Mouse (Mus musculus) midbrain, embryonic 12.5 days (tissue): Measurements from ENCODE around the gene Fam210b. TPM values are rescaled to one million over a fixed set of nuclear protein-coding genes. Genes with fewer than 3 reads are reported as not detected.

Experiments used
- ATAC-seq: fragments of 200-750 bp; cut with Nextera tagmentation; 2 replicates; pipeline ENCODE4 v1.8.0; 2017; ENCODE audit warnings: low read depth, moderate TSS enrichment, moderate library complexity; ENCODE audit not compliant: low FRiP score
- H3K27ac ChIP-seq: fragments of 300-500 bp; sonication (generic); replicated peaks from 2 replicates; pipeline ENCODE4 v1.5.1; 2016; ENCODE audit warnings: mild to moderate bottlenecking
- H3K27me3 ChIP-seq: fragments of 300-500 bp; sonication (generic); 2 replicates; pipeline ENCODE4 v1.6.1; 2016; ENCODE audit warnings: mild to moderate bottlenecking
- H3K36me3 ChIP-seq: fragments of 300-500 bp; sonication (generic); 2 replicates; pipeline ENCODE4 v1.6.1; 2016
- H3K4me1 ChIP-seq: fragments of 300-500 bp; sonication (generic); 2 replicates; pipeline ENCODE4 v1.6.1; 2016
- H3K4me2 ChIP-seq: fragments of 300-500 bp; sonication (generic); replicated peaks from 2 replicates; pipeline ENCODE4 v1.6.1; 2016; ENCODE audit warnings: mild to moderate bottlenecking, moderate library complexity
- H3K4me3 ChIP-seq: fragments of 300-500 bp; sonication (generic); 2 replicates; pipeline ENCODE4 v1.5.1; 2016; ENCODE audit warnings: mild to moderate bottlenecking
- H3K9ac ChIP-seq: fragments of 300-500 bp; sonication (generic); replicated peaks from 2 replicates; pipeline ENCODE4 v1.6.1; 2016; ENCODE audit warnings: mild to moderate bottlenecking, moderate library complexity
- H3K9me3 ChIP-seq: fragments of 300-500 bp; sonication (generic); 2 replicates; pipeline ENCODE4 v1.6.1; 2016; ENCODE audit warnings: mild to moderate bottlenecking
- WGBS: fragments of 180-500 bp; shearing (Covaris S2); methylation state at CpG from one replicate; pipeline ENCODE4 v1.1.7; 2016; 5-methylcytosine and 5-hydroxymethylcytosine counted together
- polyA plus RNA-seq: library from polyadenylated mRNA; unstranded; fragments of >200 nt; fragmentation: Nextera tagmentation; extraction: Ambion mirVana; gene quantifications from 2 replicates; pipeline ENCODE4 v1.2.1, GENCODE M21; 2016

Gene Fam210b
- polyA plus RNA-seq, 1 experiment from 2014 or later: 32.6 TPM

DNA sequence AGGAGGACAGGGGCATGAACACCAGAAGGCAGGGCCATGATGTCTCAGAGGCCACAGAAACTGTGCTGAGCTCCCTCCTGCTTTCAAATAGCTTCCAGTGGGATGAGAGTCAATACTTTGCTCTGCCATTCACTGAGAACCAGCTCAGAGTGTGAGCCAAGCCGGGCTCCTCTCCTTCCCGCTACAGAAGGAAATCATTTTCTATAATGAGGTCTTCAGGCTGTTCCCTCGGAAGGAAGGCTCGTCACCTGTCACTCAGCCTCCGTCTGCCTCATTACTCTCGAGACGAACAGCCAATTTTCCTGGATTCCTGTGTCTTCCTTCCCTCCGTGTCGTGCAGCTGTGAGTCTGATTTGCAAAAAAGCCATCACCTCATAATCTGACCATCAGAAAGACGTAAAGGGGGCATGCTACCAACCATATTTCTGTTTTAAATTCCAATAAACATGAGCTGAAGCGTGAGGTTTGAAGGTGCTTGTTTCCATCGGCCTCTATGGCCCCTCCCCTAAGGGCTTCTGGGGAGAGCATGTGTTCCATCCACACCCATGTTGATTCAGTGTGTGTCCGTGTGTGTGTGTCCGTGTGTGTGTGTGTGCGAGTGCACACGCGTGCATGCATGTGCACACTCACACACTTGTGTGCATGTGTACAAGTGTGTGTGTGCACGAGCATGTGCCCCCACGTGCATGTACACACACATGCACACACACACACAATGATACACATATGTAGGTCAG is 7.0 kb upstream of the Fam210b start:
- Histone ChIP-seq H3K4me3 (no peak overlapping the region), H3K27ac (peak overlapping the region; percentile 64), H3K4me2 (no peak overlapping the region), H3K9me3 (no peaks in the 10 kb centered on the region), H3K9ac (no peak overlapping the region), H3K36me3 (no peaks in the 10 kb centered on the region), H3K27me3 (no peaks in the 10 kb centered on the region), H3K4me1 (peaks cover 12% of the 10 kb centered on the region)
- 78% methylated on average over 19 of the region's 19 CpGs for WGBS
- no peak for ATAC-seq

DNA sequence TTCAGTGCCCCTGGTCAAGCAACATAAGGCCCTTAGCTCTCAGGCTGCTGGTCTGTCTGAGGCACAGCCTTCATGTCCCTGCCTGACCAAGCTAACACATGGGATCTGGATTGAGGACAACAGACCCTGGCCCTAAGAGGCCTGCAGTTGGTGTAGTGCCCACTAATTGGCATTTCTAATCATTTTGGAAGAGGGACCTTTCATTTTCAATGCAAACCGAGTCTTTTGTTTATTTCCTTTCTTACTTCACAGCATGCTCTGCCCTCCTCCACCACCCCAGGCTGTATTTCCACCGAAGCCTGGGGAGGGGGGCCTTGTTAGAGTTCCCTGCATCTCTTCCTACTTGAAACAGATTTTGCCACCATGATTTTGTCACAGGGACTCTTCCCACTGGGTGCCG is 4.4 kb upstream of the Fam210b start:
- Histone ChIP-seq H3K9ac (no peak overlapping the region), H3K4me2 (no peak overlapping the region), H3K27ac (no peak overlapping the region), H3K27me3 (no peaks in the 10 kb centered on the region), H3K4me1 (peaks cover 20% of the 10 kb centered on the region), H3K9me3 (no peaks in the 10 kb centered on the region), H3K4me3 (no peak overlapping the region), H3K36me3 (no peaks in the 10 kb centered on the region)
- ATAC-seq: no peak
- WGBS: 33% methylated on average over 3 of the region's 3 CpGs

DNA sequence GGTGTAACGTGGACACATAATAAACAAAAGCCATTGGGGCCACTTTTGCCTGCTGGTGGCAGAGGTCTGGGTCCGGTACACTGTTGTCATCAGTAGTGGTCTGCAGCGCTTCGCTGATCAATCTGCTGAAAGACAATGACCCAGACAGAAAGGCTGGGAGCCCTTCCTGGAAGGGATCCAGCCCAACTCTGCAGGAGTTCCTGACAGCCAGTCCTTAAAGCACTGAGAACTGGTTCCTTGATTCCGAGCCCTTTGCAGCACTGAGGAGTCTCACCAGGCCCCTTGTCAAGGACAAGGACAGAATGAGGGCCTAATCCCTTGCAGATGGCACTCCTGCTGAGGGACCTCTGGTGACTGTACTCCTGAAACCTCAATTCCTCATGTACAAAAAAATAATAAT is 3.8 kb upstream of the Fam210b start:
- H3K27me3 ChIP-seq: no peaks in the 10 kb centered on the region
- no peaks in the 10 kb centered on the region for H3K36me3 ChIP-seq
- ATAC-seq: no peak
- no peak overlapping the region for H3K9ac ChIP-seq
- H3K9me3 ChIP-seq: no peaks in the 10 kb centered on the region
- no peak overlapping the region for H3K4me3 ChIP-seq
- H3K4me2 ChIP-seq: no peak overlapping the region
- WGBS: 28% methylated on average over 5 of the region's 5 CpGs
- H3K27ac ChIP-seq: no peak overlapping the region; the same call in 1 of the 2 replicates
- peaks cover 25% of the 10 kb centered on the region for H3K4me1 ChIP-seq

DNA sequence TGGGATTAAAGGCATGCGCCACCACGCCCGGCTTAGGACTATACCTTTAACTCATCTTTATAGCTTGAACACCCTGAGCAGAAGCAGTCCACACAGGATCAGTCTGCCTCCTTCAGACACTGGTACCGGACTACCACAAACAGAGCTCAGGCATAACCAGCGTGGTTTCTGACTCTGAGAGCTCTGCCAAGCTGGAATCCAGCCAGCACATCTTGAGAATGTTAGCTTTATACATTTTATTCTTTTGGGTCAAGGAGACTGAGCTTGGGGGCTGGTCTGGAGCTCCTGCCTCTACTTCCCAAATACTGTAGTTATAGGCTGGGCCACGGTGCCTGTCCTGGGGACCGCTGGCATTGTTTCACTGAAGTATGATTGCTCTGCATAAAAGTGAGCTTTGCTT is 1.6 kb upstream of the Fam210b start:
- Histone ChIP-seq H3K9ac (no peak overlapping the region), H3K4me3 (no peak overlapping the region), H3K27me3 (no peaks in the 10 kb centered on the region; the same call in 1 of the 2 replicates), H3K4me2 (no peak overlapping the region), H3K36me3 (no peaks in the 10 kb centered on the region), H3K9me3 (no peaks in the 10 kb centered on the region), H3K4me1 (peaks cover 32% of the 10 kb centered on the region), H3K27ac (no peak overlapping the region)
- WGBS: 89% methylated on average over 7 of the region's 7 CpGs
- no peak for ATAC-seq

DNA sequence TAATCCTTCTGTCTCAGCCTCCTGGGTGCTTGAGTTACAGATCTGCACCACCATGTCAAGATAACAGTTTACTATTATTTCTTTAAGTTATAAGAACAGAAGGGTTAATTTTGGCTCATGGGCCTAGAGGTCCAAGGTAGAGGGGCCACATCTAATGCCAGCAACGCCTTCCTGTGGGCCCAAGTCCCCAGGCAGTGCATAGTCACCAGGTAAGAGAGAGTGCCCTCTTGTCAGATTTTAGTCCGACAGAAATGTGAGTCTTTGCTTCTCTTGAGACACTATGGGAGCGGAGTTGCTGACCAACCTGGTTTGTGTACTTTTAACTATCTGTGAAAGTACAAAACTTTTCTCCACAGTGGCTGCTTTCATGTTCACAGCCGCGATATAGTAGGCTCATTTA is 696 bp upstream of the Fam210b start:
- 40% methylated on average over 5 of the region's 5 CpGs for WGBS
- Histone ChIP-seq H3K27ac (no peak overlapping the region), H3K4me1 (peaks cover 33% of the 10 kb centered on the region)

DNA sequence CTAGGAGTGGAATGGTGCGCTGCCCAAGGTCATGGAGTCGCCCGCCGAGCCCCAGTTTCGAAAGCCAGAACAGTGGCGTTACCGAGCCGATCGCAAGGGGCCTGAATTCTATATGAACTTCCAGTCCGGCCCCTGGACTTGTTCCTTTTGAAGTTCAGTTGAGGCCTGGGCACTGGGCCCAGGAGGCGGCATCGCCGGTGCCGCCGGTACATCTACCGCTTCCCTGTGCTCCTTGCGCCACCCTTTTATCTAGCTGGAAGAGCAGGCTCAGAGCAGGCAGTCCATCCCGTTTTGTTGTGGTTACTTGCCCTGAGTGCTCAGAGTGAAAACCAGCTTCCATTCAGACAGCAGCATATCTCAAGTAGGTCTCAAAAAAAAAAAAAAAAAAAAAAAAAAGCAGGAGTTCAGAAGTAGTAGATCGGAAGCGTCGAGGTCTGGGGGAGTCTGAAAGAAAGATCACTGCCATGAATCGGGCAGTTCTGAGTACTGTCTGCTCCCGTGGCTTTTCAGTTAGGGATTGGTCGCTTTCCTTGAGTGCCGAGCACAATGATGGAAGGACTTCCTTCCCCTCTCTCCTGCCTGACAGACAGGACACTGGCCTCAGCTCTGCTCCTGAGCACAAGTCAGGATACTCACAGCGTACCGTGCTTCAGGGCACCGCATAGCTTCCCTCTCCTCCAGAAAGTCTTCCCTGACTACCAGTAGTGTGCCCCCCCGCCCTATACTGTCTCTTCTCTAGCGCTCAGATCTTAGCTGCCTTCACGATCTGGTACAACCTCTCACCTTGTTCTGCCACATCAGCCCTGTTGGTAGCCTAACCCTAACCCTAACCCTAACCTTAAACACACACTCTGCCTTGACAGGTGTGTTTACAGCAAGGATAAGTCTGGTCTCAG is 917 bp downstream of the Fam210b start:
- Histone ChIP-seq H3K27me3 (no peaks in the 10 kb centered on the region; the same call in 1 of the 2 replicates), H3K9ac (peak overlapping the region; percentile 68), H3K4me3 (peak overlapping the region; percentile 65), H3K9me3 (no peaks in the 10 kb centered on the region), H3K27ac (peak overlapping the region; percentile 60; the same call in 1 of the 2 replicates), H3K4me1 (peaks cover 26% of the 10 kb centered on the region), H3K36me3 (no peaks in the 10 kb centered on the region), H3K4me2 (peak overlapping the region; percentile 93)
- 11% methylated on average over 31 of the region's 31 CpGs for WGBS
- no peak for ATAC-seq

More for the DNA sequence above, 696 bp upstream of the Fam210b start:
- Histone ChIP-seq H3K27me3 (no peaks in the 10 kb centered on the region; the same call in 1 of the 2 replicates), H3K9me3 (no peaks in the 10 kb centered on the region), H3K9ac (no peak overlapping the region), H3K36me3 (no peaks in the 10 kb centered on the region), H3K4me2 (peak overlapping the region; percentile 93), H3K4me3 (peak overlapping the region; percentile 65; the same call in 1 of the 2 replicates)
- ATAC-seq: 0 out of 2 replicates have a peak, but pooled peaks have one; percentile 3

DNA sequence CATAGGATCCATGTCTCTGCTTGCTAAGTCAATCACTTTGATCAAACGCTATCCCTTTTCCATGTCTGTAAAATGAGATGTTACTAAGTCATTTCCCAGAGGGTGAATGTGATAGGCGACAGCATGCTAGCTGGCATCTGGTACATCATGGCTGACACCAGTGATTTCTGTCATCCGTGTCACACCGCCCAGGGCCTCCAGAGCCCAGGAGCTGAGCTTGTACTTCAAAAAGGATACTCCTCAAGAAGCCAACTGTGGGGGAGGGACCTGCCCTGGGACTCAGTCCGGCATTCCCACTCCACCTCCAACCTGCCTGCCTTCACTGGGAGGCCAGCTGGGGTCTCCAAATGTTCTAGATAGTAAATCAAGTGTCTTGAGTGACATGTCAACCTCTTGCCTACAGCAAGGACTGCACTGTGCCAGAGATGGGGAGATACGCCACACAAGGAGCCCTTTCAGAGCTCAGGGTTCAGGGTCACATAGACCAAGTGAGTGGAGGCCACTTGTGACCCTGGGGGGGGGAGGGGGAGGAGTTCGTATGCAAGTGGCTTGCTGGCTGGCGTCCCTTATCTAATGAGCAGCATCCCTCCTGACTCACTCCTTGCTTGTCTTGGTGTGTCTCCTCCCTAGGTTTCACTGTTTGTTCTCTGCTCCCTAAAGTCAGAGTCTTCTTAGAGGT is 1.7 kb downstream of the Fam210b start:
- Histone ChIP-seq H3K36me3 (no peaks in the 10 kb centered on the region), H3K9me3 (no peaks in the 10 kb centered on the region), H3K27ac (peak overlapping the region; percentile 56; the same call in 1 of the 2 replicates), H3K4me3 (peak overlapping the region; percentile 65; the same call in 1 of the 2 replicates), H3K9ac (no peak overlapping the region), H3K4me1 (peaks cover 21% of the 10 kb centered on the region), H3K27me3 (no peaks in the 10 kb centered on the region; the same call in 1 of the 2 replicates), H3K4me2 (peak overlapping the region; percentile 93)
- WGBS: 72% methylated on average over 8 of the region's 8 CpGs
- ATAC-seq: no peak

DNA sequence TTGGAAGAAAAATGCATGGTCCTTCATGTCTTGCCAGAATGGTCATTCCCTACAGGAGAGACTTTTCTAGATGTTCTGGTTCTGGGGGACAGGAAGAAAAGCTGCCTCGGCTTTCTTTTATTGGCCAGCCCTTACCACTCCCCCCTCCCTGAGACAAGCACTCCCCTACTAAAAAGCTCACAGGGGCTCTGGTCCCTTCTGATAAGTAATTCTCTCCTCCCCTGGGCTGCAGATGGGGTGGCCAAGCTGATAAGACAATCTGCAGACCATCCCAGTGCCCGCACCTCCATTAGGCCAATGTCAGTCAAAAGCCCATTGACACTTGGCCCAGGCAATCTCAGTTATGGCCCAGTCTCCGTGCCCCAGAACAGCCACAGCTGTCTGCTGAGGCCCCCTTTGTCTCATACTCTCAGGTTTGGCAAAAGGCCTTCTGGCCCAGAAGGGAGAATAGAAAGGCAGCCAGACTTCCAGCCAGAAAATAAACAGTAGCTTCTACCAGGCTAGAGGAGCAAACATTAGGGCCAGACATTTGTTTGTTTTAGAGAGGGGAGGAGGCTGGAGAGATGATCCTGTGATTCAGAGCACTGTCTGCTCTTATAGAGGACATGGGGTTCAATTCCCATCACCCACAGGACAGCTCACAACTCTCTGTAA is 3.1 kb downstream of the Fam210b start:
- no peaks in the 10 kb centered on the region for H3K36me3 ChIP-seq
- ATAC-seq: no peak
- H3K9ac ChIP-seq: no peak overlapping the region
- H3K27ac ChIP-seq: peak overlapping the region; percentile 56
- no peaks in the 10 kb centered on the region for H3K9me3 ChIP-seq
- no peak overlapping the region for H3K4me3 ChIP-seq
- H3K27me3 ChIP-seq: no peaks in the 10 kb centered on the region; the same call in 1 of the 2 replicates
- peak overlapping the region; percentile 2; the same call in 1 of the 2 replicates for H3K4me2 ChIP-seq
- peaks cover 29% of the 10 kb centered on the region for H3K4me1 ChIP-seq
- 53% methylated on average over 3 of the region's 3 CpGs for WGBS

DNA sequence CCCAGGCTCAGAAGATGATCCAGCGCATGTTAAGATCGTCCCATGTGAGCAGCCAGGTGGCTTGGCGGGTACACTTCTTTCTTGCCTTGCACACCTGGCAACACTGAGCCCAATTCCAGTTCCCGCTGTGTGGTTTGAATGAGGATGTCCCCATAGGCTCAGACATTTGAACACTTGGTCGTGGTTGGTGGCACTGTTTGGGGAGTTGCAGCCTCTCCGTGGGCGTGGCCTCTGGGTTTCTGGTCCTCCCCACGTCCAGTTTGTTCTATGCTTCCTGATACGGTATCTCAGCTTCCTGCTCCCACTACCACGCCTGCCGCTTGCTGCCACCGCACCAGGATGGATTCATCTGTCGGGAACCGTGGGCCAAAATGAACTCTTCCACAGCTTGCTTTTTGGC is 4.4 kb downstream of the Fam210b start:
- Histone ChIP-seq H3K4me3 (no peak overlapping the region), H3K4me2 (no peak overlapping the region), H3K9me3 (no peaks in the 10 kb centered on the region), H3K27me3 (no peaks in the 10 kb centered on the region; the same call in 1 of the 2 replicates), H3K9ac (no peak overlapping the region), H3K27ac (no peak overlapping the region), H3K4me1 (peaks cover 28% of the 10 kb centered on the region), H3K36me3 (peaks cover 4% of the 10 kb centered on the region; the same call in 1 of the 2 replicates)
- 75% methylated on average over 14 of the region's 14 CpGs for WGBS
- no peak for ATAC-seq

DNA sequence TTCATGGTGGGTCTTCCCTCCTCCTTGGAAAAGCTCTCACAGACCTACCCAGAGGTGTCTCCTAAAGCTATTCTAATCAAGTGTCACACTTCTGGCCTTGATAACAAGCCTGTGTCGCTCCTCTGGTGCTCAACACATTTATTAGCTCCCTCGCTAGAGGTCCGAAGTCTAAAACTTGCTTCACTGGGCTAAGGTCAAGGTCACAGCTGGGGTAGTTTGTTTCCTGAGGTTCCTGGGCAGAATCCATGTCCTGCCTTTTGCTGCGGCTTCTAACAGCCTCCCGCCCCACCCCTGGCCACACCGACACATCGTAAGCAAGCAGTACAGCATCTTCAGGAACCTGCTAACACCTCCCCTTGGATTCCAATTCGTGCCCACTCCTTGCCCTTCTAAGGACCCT is 5.4 kb downstream of the Fam210b start:
- H3K36me3 ChIP-seq: peaks cover 14% of the 10 kb centered on the region
- 78% methylated on average over 8 of the region's 8 CpGs for WGBS

DNA sequence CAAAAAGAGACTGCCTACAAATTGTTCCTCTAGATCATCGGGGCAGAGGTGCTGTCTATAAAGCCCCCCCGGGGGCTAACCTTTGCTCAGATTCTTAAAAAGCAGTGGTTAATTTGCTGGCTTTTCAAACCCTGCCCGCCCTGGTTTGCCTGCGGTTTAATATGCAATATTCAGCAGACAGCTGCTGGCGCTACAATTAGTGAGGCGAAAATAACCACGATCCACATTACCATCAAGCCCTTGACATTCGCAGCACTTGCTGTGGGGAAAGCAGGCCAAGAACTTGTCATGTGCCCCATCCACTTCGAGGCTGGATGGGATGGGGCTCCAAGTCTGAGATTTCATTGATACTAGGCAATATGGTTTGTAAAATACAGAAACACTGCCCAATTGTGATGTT is 7.9 kb downstream of the Fam210b start:
- Histone ChIP-seq H3K27ac (0 out of 2 replicates have a peak overlapping the region, but pooled peaks have one; percentile 8), H3K4me3 (no peak overlapping the region), H3K9ac (no peak overlapping the region), H3K36me3 (peaks cover 39% of the 10 kb centered on the region), H3K4me2 (no peak overlapping the region), H3K27me3 (no peaks in the 10 kb centered on the region), H3K4me1 (peaks cover 19% of the 10 kb centered on the region; the same call in 1 of the 2 replicates), H3K9me3 (no peaks in the 10 kb centered on the region)
- no peak for ATAC-seq
- WGBS: 66% methylated on average over 9 of the region's 9 CpGs

More for the DNA sequence above, 5.4 kb downstream of the Fam210b start:
- Histone ChIP-seq H3K27ac (no peak overlapping the region), H3K4me3 (no peak overlapping the region), H3K4me2 (no peak overlapping the region), H3K9ac (no peak overlapping the region), H3K9me3 (no peaks in the 10 kb centered on the region), H3K4me1 (peaks cover 27% of the 10 kb centered on the region), H3K27me3 (no peaks in the 10 kb centered on the region; the same call in 1 of the 2 replicates)
- ATAC-seq: no peak
